Mouse (Mus musculus) B cell, adult 2 months (primary cell): ENCODE measurements around the gene Efcab12.

Experiments used
- DNase-seq, 2 experiments: peaks; one replicate each; pipeline ENCODE4 v3.0.0; 2022

Efcab12 gene

DNA sequence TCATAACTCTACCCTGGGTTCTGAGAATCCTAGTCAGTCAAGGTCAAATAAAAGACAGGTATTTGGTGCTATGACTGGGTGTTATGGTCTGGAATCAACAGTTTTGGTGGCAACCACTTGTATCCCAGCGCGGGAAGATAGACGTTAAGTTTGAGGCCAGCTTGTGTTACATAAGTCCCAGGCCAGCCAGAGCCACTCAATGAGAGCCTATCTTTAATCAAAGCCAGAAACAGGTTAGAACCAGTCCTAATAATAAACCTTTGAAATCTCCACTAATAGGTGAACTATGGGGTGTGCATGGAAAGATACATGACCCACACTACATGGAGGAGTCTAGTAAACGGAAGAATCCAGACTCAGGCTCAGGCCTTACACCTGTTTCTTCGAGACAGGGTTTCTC lies 533 bp upstream of the Efcab12 start:
- DNase-seq = no peak

- DNase-seq = no peak
These were observed 4.4 kb downstream of the Efcab12 start for GRCm38 (mm10) chr6:115833861-115834260.

- no peak for DNase-seq
These were observed 5.9 kb downstream of the Efcab12 start for GRCm38 (mm10) chr6:115832152-115832850.

DNA sequence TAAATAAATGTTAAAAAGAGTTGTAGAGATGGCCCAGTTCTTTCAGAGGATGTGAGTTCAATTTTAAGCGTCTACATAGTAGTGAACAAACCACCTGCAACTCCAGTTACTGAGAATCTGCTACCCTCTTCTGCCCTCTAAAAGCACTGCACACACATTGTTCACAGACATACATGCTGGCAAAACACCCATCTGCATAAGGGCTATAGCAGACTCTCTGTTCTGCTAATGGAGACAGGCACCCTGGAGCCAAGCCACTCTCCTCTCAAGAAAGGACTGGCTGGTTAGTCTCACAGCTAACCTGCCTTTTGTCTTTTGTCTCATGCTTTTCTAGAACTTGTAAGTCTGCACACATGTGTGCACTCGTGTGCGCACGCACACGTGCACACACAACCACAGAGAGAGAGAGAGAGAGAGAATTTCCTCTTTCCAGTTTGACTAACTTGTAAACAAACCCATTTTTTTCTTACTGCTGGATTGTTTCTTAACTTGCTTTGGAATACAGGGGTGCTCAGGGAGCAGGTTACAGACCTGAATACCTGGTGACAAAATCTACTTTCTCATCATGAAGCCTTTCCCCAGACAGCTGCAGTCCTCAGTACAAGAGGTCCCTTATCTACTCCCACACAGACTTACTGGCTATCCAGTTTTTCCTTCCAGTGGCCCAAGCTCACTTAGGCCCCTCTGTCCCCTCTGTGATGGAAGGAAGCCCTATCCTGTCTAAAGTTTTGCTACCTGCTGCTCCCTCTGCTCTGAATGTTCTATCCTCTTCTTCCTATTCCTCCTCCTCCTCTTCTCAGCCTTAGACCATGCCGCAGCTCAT lies 7.2 kb downstream of the Efcab12 start:
- DNase-seq = no peak

- DNase-seq = peak; percentile 79 to 84
These were observed 14.3 kb downstream of the Efcab12 start for GRCm38 (mm10) chr6:115823850-115824464.

GRCm38 (mm10) chr6:115821216-115821993 lies 16.8 kb downstream of the Efcab12 start:
- DNase-seq = no peak

GRCm38 (mm10) chr6:115818129-115818528 lies 20.1 kb downstream of the Efcab12 start:
- no peak for DNase-seq

- no peak for DNase-seq
These were observed 23.2 kb downstream of the Efcab12 start for GRCm38 (mm10) chr6:115815041-115815440.

DNA sequence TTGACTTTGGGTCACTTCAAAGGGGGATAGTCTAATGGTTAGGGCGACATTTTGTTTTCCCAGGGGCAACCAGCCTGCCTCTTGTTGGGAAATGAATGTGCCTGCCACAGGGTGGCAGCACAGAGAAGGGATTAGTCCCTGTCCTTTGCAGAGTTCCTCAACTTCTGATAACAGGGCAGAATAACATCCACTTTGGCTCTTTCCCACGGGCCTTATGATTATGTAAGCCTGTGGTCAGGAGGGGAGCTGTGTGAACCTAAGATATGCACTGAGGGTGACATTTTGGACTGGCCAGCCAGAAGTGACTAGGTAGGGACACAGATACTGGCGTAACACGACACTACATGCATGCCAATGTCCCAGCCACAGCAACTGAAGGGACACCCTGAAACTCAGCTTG lies 24.1 kb downstream of the Efcab12 start:
- DNase-seq = peak; percentile 42 to 43

- DNase-seq = no peak
These were observed 26.6 kb downstream of the Efcab12 start for GRCm38 (mm10) chr6:115811606-115812005.

GRCm38 (mm10) chr6:115808488-115809231 lies 29.6 kb downstream of the Efcab12 start, which contains the start of gene Rpl32:
Rpl32 (minus strand) TSS chr6:115808747.
- DNase-seq = peak; percentile 88 to 90

- no peak for DNase-seq
These were observed 30.1 kb downstream of the Efcab12 start for GRCm38 (mm10) chr6:115808196-115808487.

- DNase-seq = peak in 1 of 2 experiments; percentile 17
These were observed 30.6 kb downstream of the Efcab12 start for GRCm38 (mm10) chr6:115807464-115808195.

DNA sequence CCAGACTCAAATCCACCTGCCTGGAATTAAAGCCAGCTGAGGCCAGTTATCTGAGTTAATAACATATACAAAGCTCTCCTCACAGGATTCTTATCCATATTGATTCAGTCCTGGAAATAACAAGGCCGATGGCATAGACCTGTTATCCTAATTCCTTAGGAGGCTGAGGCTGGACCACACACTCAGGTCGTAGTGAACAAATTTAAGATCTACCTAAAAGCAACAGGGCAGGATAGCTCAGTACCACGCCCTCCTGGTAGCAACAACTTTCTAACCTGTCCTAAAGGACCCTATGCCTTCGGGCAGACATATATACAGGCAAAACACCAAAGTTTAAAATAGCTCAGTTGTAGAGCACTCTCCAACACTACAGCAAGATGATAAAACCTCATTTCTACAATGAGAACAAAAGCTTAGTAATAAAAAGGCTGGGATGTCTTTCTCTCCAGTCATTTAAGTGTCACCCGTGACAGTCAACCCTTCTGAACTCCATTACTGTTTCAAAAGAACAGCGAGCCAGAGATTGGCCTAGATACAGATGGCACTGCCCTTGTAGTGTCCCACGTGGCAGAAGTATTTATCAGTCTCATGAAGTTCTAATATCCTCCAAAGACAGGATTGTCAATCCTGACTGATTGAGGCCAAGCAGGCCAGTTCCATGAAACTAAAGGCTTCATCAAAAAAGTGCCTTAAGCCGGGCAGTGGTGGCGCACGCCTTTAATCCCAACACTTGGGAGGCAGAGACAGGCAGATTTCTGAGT lies 33.6 kb downstream of the Efcab12 start:
- DNase-seq = no peak

GRCm38 (mm10) chr6:115803541-115804382 lies 34.5 kb downstream of the Efcab12 start:
- DNase-seq = peak; percentile 53

GRCm38 (mm10) chr6:115801811-115802210 lies 36.4 kb downstream of the Efcab12 start:
- no peak for DNase-seq

DNA sequence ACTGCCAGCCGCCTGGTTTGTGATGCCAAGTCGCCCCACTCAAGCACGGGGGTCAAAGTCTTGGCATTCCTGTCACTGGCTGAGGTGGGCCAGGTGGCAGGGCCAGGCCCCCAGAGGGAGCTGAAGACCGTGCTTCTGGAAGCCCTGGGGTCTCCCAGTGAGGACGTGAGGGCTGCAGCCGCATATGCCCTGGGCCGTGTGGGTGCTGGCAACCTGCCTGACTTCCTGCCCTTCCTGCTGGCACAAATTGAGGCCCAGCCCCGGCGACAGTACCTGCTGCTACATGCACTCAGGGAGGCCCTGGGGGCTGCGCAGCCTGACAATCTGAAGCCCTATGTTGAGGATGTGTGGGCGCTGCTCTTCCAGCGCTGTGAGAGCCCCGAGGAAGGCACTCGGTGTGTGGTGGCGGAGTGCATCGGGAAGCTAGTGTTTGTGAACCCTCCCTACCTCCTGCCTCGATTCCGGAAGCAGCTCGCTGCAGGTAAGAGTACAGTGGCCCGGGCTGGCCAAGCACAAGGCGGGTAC lies 45.5 kb downstream of the Efcab12 start:
- no peak for DNase-seq

DNA sequence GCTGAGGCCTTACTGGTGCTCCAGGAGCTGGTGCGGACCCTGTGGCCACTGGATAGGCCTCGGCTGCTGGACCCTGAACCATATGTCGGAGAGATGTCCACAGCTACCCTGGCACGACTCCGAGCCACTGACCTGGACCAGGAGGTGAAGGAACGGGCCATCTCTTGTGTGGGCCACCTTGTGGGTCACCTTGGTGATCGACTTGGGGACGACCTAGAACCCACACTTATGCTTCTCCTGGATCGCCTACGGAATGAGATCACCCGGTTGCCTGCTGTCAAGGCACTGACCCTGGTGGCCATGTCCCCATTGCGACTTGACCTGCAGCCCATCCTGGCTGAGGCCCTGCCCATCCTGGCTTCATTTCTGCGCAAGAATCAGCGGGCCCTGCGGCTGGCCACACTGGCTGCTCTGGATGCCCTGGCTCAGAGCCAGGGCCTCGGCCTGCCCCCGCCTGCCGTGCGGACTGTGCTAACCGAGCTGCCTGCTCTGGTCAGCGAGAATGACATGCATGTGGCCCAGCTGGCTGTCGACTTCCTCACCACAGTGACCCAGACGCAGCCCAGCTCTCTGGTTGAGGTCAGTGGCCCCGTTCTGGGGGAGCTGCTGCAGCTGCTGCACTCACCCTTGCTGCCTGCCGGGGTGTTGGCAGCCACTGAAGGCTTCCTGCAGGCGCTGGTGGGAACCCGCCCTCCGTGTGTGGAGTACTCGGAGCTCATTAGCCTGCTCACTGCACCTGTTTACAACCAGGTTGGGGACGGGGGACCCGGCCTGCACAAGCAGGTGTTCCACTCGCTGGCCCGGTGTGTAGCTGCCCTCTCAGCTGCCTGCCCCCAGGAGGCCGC lies 46.1 kb downstream of the Efcab12 start:
- no peak for DNase-seq

DNA sequence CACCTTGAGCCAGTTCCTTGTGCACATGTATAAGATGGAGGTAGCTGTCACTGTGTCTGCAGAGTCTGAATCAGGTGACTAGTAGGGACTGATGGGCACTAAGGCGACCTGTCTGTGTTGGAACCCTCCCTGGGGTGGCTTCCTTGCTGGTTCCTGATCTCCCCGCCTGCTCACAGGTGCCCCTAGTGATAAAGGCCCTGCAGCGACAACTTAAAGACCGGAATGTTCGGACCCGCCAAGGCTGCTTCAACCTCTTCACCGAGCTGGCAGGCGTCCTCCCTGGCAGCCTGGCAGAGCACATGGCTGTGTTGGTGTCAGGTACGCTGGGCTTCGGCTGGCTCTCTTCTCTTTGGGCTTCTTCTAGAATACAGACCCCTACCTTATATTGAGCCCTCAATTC lies 47.2 kb downstream of the Efcab12 start:
- DNase-seq = no peak
